Mouse (Mus musculus) bone marrow macrophage, adult 2 months (primary cell): ENCODE results near the gene Add1. TPM values are rescaled to one million over a fixed set of nuclear protein-coding genes. Genes with fewer than 3 reads are reported as not detected.

Source experiments
- H3K27ac ChIP-seq: 2 replicates; pipeline ENCODE4 v1.5.1; 2012; ENCODE audit warnings: low read depth, low read length; ENCODE audit not compliant: insufficient read depth
- H3K4me1 ChIP-seq: 2 replicates; pipeline ENCODE4 v1.6.1; 2012; ENCODE audit warnings: low read length; ENCODE audit not compliant: control insufficient read depth, insufficient read depth
- H3K4me3 ChIP-seq: 2 replicates; pipeline ENCODE4 v1.5.1; 2012; ENCODE audit warnings: mild to moderate bottlenecking, low read length, moderate library complexity; ENCODE audit not compliant: insufficient read depth
- CTCF ChIP-seq: IDR thresholded peaks from 2 replicates; pipeline ENCODE4 v1.5.1; 2012; ENCODE audit warnings: low read depth, mild to moderate bottlenecking, low read length, moderate library complexity
- POLR2A ChIP-seq: IDR thresholded peaks from 2 replicates; pipeline ENCODE4 v1.6.1; 2012; ENCODE audit warnings: mild to moderate bottlenecking, low read depth, low read length, borderline replicate concordance
- polyA plus RNA-seq: library from polyadenylated mRNA; stranded (reverse); fragments of >200 nt; gene quantifications from 2 replicates; pipeline ENCODE4 v1.2.4, GENCODE M21; 2012; ENCODE audit not compliant: missing spikeins, insufficient read depth, insufficient read length

Gene Add1
- polyA plus RNA-seq, 1 experiment = 120 TPM

DNA sequence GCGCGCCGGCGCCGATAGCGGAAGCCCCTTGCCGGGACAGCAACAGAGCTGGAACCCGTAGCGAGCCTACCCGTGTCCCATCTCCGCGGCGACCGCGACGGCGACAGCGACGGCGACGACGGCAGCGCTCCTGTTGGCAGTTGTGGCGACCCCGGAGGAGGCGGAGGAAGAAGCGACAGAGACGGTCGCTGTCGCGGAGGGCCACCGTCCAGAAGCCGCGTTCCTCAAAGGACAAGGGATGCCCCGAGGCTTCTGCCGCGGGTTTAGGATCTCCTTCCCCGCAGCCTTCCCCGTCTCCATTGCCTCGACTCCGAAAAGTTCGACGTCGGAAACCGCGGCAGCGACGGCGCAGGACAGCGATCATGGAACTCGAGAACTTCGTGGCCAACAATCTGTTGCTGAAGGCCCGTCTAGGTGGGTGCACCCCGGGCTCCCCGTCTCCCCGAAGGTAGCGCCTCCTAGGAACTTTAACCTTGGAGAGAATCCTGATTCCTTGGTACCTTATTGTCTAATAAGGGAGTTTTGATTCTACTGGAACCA, 87.2 kb downstream of the Add1 start:
- Histone ChIP-seq H3K4me1 (peaks cover 2% of the 10 kb centered on the region; the same call in 1 of the 2 replicates), H3K27ac (peak overlapping the region; percentile 51), H3K4me3 (peak overlapping the region; percentile 90)
- TF ChIP-seq CTCF (no peak), POLR2A (no peak)

GRCm38 (mm10) chr5:34661909-34662308, 88.4 kb downstream of the Add1 start:
- TF ChIP-seq POLR2A (no peak), CTCF (no peak)
- Histone ChIP-seq H3K4me1 (peaks cover 2% of the 10 kb centered on the region; the same call in 1 of the 2 replicates), H3K27ac (no peak overlapping the region), H3K4me3 (no peak overlapping the region)

- peaks cover 2% of the 10 kb centered on the region; the same call in 1 of the 2 replicates for H3K4me1 ChIP-seq
- TF ChIP-seq POLR2A (no peak), CTCF (no peak)
- no peak overlapping the region for H3K27ac ChIP-seq
- H3K4me3 ChIP-seq = no peak overlapping the region
Observed at GRCm38 (mm10) chr5:34663231-34663630, 89.8 kb downstream of the Add1 start.

DNA sequence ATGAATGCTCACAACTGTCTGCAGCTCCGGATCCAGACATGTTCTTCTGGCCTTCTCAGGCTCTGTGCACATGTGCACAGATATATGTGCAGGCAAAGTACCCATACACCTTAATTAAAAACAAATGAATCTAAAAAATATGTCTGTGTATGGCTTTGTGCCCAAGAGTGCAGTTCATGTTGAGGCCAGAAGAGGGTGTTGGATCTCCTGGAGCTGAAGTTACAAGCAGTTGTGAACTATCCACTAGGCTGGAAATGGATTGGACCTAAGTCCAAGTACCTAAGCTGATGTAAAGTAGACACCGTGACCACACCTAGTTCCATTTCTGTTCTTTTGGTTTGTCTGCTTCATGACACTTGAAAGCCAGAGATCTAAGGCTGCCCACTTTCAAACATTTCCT, 96.0 kb downstream of the Add1 start:
- H3K4me1 ChIP-seq = no peaks in the 10 kb centered on the region
- TF ChIP-seq POLR2A (no peak), CTCF (no peak)
- no peak overlapping the region for H3K27ac ChIP-seq
- H3K4me3 ChIP-seq = no peak overlapping the region

DNA sequence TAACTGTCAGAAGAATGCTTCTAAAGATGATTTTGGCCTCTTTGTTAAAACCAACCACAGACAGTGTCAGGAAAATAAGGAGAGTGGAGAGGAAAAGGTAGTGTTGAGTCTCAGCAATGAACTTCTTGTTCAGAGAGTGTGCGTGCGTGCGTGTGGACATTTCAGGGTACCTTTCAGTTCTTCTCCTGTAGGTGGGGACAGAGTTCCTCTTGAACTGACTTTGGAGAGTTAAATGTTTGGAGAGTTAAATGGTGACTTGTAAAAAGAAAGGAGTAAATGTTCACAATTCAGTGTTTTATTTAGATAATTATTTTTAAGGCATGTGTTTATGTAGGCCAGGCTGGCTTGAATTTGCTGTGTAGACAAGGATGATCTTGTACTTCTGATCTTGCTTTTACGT, 96.8 kb downstream of the Add1 start:
- H3K4me1 ChIP-seq = no peaks in the 10 kb centered on the region
- no peak overlapping the region for H3K4me3 ChIP-seq
- no peak overlapping the region for H3K27ac ChIP-seq
- TF ChIP-seq CTCF (no peak), POLR2A (no peak)

Other genes with a start within 250 kb of the Add1 start
- gene Rnf4, start 237.4 kb upstream of the Add1 start, polyA plus RNA-seq = 60.3 and 66.4 TPM in 2 replicates
- 20.2 and 21.9 TPM in 2 replicates for gene Fam193a, start 203.7 kb upstream of the Add1 start, polyA plus RNA-seq
- 34.2 and 43.9 TPM in 2 replicates for gene Tnip2, start 59.7 kb upstream of the Add1 start, polyA plus RNA-seq
- 129 and 132 TPM in 2 replicates for gene Sh3bp2, start 47.8 kb upstream of the Add1 start, polyA plus RNA-seq
- gene Mfsd10, start 63.5 kb downstream of the Add1 start, polyA plus RNA-seq = 34.6 and 47.4 TPM in 2 replicates
- gene Nop14, start 86.5 kb downstream of the Add1 start, polyA plus RNA-seq = 19.2 and 21.9 TPM in 2 replicates
- gene Grk4, start 86.7 kb downstream of the Add1 start, polyA plus RNA-seq = 4.8 and 7.7 TPM in 2 replicates
- gene Htt, start 188.1 kb downstream of the Add1 start, polyA plus RNA-seq = 21.9 and 24.7 TPM in 2 replicates